Mouse (Mus musculus) adrenal gland, postnatal 10 days (tissue): ENCODE results near the gene Skor1. TPM values are rescaled to one million over a fixed set of nuclear protein-coding genes. Genes with fewer than 3 reads are reported as not detected.

Experiments
- DNase-seq: peaks from one replicate; pipeline ENCODE4 v3.0.0; 2021; ENCODE audit warnings: mixed read lengths
- total RNA-seq, 2 experiments: library from RNA; stranded (reverse); gene quantifications; 2 replicates each; pipeline ENCODE4 v1.2.3; 2021

The Skor1 gene
- total RNA-seq, 2 experiments from 2014 or later: 0.09 to 0.18 TPM

- no peak for DNase-seq
Observed at GRCm38 (mm10) chr9:63149372-63149766, 608 bp upstream of the Skor1 start.

- DNase-seq: no peak
Observed at GRCm38 (mm10) chr9:63147786-63148409, 863 bp downstream of the Skor1 start.

- no peak for DNase-seq
Observed at GRCm38 (mm10) chr9:63147296-63147695, 1.5 kb downstream of the Skor1 start.

GRCm38 (mm10) chr9:63146856-63147274 lies 1.9 kb downstream of the Skor1 start:
- DNase-seq: no peak

GRCm38 (mm10) chr9:63146126-63146855 lies 2.5 kb downstream of the Skor1 start:
- no peak for DNase-seq

GRCm38 (mm10) chr9:63145249-63146125 lies 3.3 kb downstream of the Skor1 start:
- DNase-seq: no peak

GRCm38 (mm10) chr9:63144502-63145248 lies 4.1 kb downstream of the Skor1 start:
- DNase-seq: no peak

- no peak for DNase-seq
Observed at GRCm38 (mm10) chr9:63143641-63144501, 4.9 kb downstream of the Skor1 start.

GRCm38 (mm10) chr9:63143227-63143626 lies 5.5 kb downstream of the Skor1 start:
- DNase-seq: no peak

GRCm38 (mm10) chr9:63142335-63143036 lies 6.3 kb downstream of the Skor1 start:
- no peak for DNase-seq

GRCm38 (mm10) chr9:63141641-63142334 lies 7.0 kb downstream of the Skor1 start:
- no peak for DNase-seq

GRCm38 (mm10) chr9:63140211-63140610 lies 8.6 kb downstream of the Skor1 start:
- DNase-seq: no peak

- no peak for DNase-seq
Observed at GRCm38 (mm10) chr9:63139661-63140060, 9.1 kb downstream of the Skor1 start.

GRCm38 (mm10) chr9:63138481-63138967 lies 10.2 kb downstream of the Skor1 start:
- no peak for DNase-seq

- no peak for DNase-seq
Observed at GRCm38 (mm10) chr9:63137615-63137915, 11.2 kb downstream of the Skor1 start.

- DNase-seq: no peak
Observed at GRCm38 (mm10) chr9:63136756-63137614, 11.8 kb downstream of the Skor1 start.

GRCm38 (mm10) chr9:63136241-63136640 lies 12.5 kb downstream of the Skor1 start:
- DNase-seq: no peak

- DNase-seq: peak; percentile 69
Observed at GRCm38 (mm10) chr9:63135801-63136200, 13.0 kb downstream of the Skor1 start.

- DNase-seq: no peak
Observed at GRCm38 (mm10) chr9:63135356-63135755, 13.4 kb downstream of the Skor1 start.
